Mouse (Mus musculus) forebrain, embryonic 12.5 days (tissue): Measurements from ENCODE around the gene Olfr521. TPM values are rescaled to one million over a fixed set of nuclear protein-coding genes. Genes with fewer than 3 reads are reported as not detected.
"Not testable (repeated sequence)": the region's sequence is repeated elsewhere in the genome, so short reads cannot be mapped to it uniquely, and the experiment has no call there.

Experiments
- ATAC-seq: fragments of 200-750 bp; cut with Nextera tagmentation; 2 replicates; pipeline ENCODE4 v1.8.0; 2017; ENCODE audit warnings: moderate TSS enrichment; ENCODE audit not compliant: low FRiP score
- H3K27ac ChIP-seq: fragments of 300-500 bp; sonication (generic); 2 replicates; pipeline ENCODE4 v1.5.1; 2016; ENCODE audit warnings: mild to moderate bottlenecking
- H3K27me3 ChIP-seq: fragments of 300-500 bp; sonication (generic); 2 replicates; pipeline ENCODE4 v1.6.1; 2016; ENCODE audit warnings: mild to moderate bottlenecking
- H3K36me3 ChIP-seq: fragments of 300-500 bp; sonication (generic); replicated peaks from 2 replicates; pipeline ENCODE4 v1.6.1; 2016; ENCODE audit warnings: mild to moderate bottlenecking
- H3K4me1 ChIP-seq: fragments of 300-500 bp; sonication (generic); 2 replicates; pipeline ENCODE4 v1.6.1; 2016
- H3K4me2 ChIP-seq: fragments of 300-500 bp; sonication (generic); 2 replicates; pipeline ENCODE4 v1.6.1; 2016; ENCODE audit warnings: mild to moderate bottlenecking, moderate library complexity
- H3K4me3 ChIP-seq: fragments of 300-500 bp; sonication (generic); replicated peaks from 2 replicates; pipeline ENCODE4 v1.5.1; 2016; ENCODE audit warnings: mild to moderate bottlenecking
- H3K9ac ChIP-seq: fragments of 300-500 bp; sonication (generic); 2 replicates; pipeline ENCODE4 v1.6.1; 2016; ENCODE audit warnings: mild to moderate bottlenecking
- H3K9me3 ChIP-seq: fragments of 300-500 bp; sonication (generic); 2 replicates; pipeline ENCODE4 v1.6.1; 2016
- WGBS: fragments of 180-500 bp; shearing (Covaris S2); methylation state at CpG from one replicate; pipeline ENCODE4 v1.1.7; 2016; 5-methylcytosine and 5-hydroxymethylcytosine counted together
- polyA plus RNA-seq: library from polyadenylated mRNA; unstranded; fragments of >200 nt; fragmentation: Nextera tagmentation; extraction: Ambion mirVana; gene quantifications from 2 replicates; pipeline ENCODE4 v1.2.1, GENCODE M21; 2016

The Olfr521 gene
- not detected in 2 replicates for polyA plus RNA-seq

DNA sequence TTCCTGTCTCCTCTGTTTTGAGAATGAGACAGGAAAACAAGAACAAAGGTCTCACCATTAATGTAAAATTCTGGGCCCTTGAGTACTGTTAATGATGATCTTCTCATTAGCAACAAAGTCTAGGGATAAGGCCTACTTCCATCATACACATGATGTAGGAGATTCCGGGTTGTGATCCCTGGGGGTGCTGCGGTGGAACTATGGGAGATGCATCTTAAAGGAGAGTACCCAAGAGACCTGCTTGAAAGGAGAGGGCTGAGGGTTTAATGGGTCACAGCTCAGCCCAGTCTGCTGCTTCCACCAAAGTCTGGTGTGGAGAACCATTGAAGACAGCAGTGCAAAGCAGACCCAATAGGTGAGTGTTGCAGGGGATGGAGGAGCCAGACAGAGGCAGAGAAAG is at the start of gene Olfr521:
Gene Olfr521, plus strand, starts transcription at position 301 of the 400 bp plus-strand sequence.
- no peak within 1 kb of the TSS for H3K27ac ChIP-seq

DNA sequence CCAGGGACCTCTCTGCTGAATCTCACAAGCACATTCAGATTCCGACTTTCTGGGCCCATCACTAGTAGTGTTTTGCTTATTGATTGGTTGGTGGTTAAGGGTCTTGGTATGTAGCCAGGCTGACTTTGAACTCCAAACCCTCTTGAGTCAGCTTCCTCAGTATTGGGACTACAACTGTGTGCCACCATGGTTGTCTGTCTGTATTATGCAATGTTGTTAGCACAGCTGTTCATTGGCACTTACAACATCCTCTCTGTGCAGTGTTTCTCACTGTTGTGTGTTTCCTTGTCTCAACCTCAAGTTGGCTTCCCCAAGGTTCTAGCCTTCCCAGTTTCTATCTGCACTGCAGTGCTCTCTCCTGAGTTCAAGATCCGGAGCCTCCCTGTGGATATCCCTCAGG is 46.8 kb upstream of the Olfr521 start:
- Histone ChIP-seq H3K4me1 (no peaks in the 10 kb centered on the region), H3K9me3 (no peaks in the 10 kb centered on the region), H3K27ac (no peak overlapping the region), H3K36me3 (no peaks in the 10 kb centered on the region), H3K4me3 (no peak overlapping the region), H3K4me2 (no peak overlapping the region), H3K9ac (no peak overlapping the region), H3K27me3 (no peaks in the 10 kb centered on the region)
- WGBS = 91% methylated on average over 2 of the region's 2 CpGs
- no peak for ATAC-seq

More for the DNA sequence above, at the start of gene Olfr521:
- Histone ChIP-seq H3K36me3 (no peaks in the 10 kb centered on the region), H3K4me1 (no peaks in the 10 kb centered on the region), H3K9ac (no peak within 1 kb of the TSS), H3K27me3 (no peaks in the 10 kb centered on the region), H3K9me3 (peaks cover 10% of the 10 kb centered on the region), H3K4me3 (no peak within 1 kb of the TSS), H3K4me2 (no peak within 1 kb of the TSS)
- ATAC-seq = no peak
- WGBS = 94% methylated on average over 2 of the region's 2 CpGs

DNA sequence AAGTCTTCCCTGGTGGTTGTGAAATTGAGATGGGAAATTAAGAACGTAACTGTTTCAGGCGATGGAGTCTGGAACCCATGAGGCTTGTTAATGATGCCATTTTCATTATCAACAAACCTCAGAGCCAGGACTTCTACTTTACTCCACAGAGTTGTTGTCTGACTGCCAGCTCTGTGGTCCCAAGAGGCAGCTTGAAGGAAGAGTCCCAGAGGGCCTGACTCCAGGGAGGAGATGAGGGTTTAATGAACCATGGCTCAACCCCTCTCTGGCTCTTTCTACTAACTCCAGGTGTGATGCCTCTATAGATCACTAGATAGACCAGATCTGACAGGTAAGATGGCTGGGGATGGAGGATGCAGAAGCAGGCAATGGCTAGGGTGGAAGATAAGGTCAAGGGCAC is 33.3 kb upstream of the Olfr521 start, which contains the start of gene Olfr520:
Gene Olfr520, plus strand, starts transcription at position 301 of the 400 bp plus-strand sequence.
- Histone ChIP-seq H3K4me1 (no peaks in the 10 kb centered on the region), H3K36me3 (no peaks in the 10 kb centered on the region), H3K4me3 (no peak within 1 kb of the TSS), H3K4me2 (no peak within 1 kb of the TSS), H3K9me3 (no peaks in the 10 kb centered on the region), H3K9ac (no peak within 1 kb of the TSS), H3K27me3 (no peaks in the 10 kb centered on the region), H3K27ac (no peak within 1 kb of the TSS)
- WGBS = 93% methylated on average over 2 of the region's 2 CpGs
- no peak for ATAC-seq

DNA sequence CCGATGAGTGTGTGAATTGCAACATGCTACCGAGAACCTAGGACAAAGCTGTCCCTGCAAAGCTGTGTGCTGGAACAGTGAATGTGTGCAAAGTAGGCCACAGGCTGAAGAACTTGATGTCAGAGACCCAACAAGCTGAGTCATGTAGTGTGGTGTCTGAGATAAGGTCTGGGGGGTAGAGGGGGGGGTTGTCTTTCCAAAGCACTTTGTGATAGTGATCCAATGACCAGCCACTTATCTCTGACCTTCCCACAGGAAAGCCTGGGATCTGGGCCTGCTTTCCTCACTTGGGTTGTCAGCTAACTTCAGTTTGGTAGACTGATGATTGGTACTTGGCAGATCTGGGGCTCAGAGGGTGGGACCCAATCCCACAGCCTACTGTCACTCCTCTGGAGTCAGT is 28.7 kb upstream of the Olfr521 start:
- 90% methylated on average over 2 of the region's 2 CpGs for WGBS
- no peak overlapping the region for H3K4me3 ChIP-seq

DNA sequence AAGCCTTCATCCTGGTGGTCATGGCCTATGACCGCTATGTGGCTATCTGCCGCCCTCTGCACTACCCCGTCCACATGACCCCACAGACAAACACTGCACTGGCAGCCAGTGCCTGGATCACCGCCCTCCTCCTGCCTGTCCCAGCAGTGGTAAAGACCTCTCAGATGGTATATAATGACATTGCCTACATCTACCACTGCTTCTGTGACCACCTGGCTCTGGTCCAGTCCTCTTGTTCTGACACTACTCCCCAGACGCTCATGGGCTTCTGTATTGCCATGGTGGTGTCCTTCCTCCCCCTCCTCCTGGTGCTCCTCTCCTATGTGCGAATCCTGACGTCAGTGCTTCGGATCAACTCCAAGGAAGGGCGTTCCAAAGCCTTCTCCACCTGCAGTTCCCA is 27.8 kb upstream of the Olfr521 start:
- WGBS = 93% methylated on average over 9 of the region's 9 CpGs
- not testable (repeated sequence) for H3K9me3 ChIP-seq, H3K36me3 ChIP-seq, H3K9ac ChIP-seq, H3K27me3 ChIP-seq, ATAC-seq, H3K4me2 ChIP-seq, H3K27ac ChIP-seq, H3K4me1 ChIP-seq, H3K4me3 ChIP-seq

More for the DNA sequence above, 28.7 kb upstream of the Olfr521 start:
- H3K36me3 ChIP-seq = no peaks in the 10 kb centered on the region
- H3K4me1 ChIP-seq = peaks cover 5% of the 10 kb centered on the region; the same call in 1 of the 2 replicates
- H3K9ac ChIP-seq = no peak overlapping the region
- no peaks in the 10 kb centered on the region for H3K9me3 ChIP-seq
- H3K27me3 ChIP-seq = no peaks in the 10 kb centered on the region
- no peak overlapping the region for H3K27ac ChIP-seq
- H3K4me2 ChIP-seq = no peak overlapping the region
- ATAC-seq = no peak

DNA sequence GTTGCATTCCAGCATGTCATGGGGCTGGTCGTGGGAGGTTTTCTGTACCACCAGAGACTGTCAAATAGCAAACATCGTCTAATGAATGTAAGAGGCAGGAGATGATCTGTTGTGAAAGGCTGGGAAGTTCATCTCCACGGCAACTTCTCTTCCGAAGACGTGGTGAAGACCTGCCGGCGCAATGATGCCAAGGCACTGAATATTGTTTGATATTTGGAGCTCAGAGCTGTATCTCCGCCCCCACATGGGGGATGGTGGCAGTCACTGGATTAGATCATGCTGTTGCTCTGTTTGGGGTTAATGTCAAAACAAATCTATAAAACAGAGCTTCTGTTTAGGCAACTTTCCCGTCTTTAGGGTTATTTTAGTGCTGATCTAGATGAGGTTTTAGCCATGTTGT is 24.0 kb upstream of the Olfr521 start:
- ATAC-seq = no peak
- Histone ChIP-seq H3K27me3 (no peaks in the 10 kb centered on the region), H3K9ac (no peak overlapping the region), H3K9me3 (no peaks in the 10 kb centered on the region), H3K36me3 (no peaks in the 10 kb centered on the region), H3K4me2 (no peak overlapping the region), H3K4me3 (no peak overlapping the region), H3K27ac (no peak overlapping the region), H3K4me1 (peaks cover 5% of the 10 kb centered on the region; the same call in 1 of the 2 replicates)
- 48% methylated on average over 9 of the region's 9 CpGs for WGBS

DNA sequence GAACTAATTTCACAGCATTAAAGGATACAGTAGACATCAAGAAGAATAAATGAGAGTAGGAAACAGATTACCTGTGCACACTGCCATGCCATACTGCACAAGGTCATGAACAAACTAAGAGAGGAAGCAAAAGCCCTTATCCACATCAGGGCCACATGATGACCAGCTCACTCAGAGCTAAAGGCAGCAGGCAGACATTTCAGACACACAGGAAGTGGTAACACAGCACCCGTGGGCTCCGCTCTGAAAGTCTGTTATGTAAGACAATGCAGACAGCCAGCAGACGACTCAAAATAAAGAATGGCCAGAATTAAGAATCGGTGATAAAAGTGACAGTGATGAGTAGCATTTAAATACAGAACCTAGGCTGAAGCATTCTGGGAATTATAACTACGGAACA is 18.1 kb downstream of the Olfr521 start:
- Histone ChIP-seq H3K9me3 (0 out of 2 replicates have a peak, but pooled peaks cover 4% of the 10 kb centered on the region), H3K27me3 (no peaks in the 10 kb centered on the region), H3K4me3 (no peak overlapping the region), H3K4me1 (no peaks in the 10 kb centered on the region), H3K36me3 (no peaks in the 10 kb centered on the region), H3K9ac (no peak overlapping the region), H3K4me2 (no peak overlapping the region), H3K27ac (no peak overlapping the region)
- ATAC-seq = no peak
- 82% methylated on average over 5 of the region's 5 CpGs for WGBS

DNA sequence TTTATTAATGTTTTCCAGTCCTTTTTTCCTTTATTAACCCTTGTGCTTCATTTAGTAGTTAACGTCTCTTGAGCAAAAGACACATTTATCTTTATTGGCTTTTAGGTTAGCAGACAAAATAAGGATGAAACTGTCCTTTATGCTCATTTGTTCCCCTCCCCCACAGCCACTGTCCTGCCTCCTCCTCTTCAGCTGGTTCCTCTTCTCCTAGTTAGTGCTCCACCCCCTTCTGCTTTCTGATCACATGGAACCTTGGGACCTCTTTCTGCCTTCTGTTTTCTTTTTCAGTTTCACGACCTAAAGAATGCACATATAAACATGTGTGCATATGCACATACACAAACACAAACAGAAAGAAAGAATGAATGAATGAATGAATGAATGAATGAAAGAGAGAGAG is 18.6 kb downstream of the Olfr521 start:
- Histone ChIP-seq H3K4me1 (no peaks in the 10 kb centered on the region; the same call in 1 of the 2 replicates), H3K9ac (no peak overlapping the region), H3K36me3 (no peaks in the 10 kb centered on the region), H3K27me3 (no peaks in the 10 kb centered on the region), H3K9me3 (0 out of 2 replicates have a peak, but pooled peaks cover 4% of the 10 kb centered on the region), H3K4me2 (no peak overlapping the region), H3K27ac (no peak overlapping the region), H3K4me3 (no peak overlapping the region)
- no peak for ATAC-seq
- 78% methylated on average over 2 of the region's 2 CpGs for WGBS

DNA sequence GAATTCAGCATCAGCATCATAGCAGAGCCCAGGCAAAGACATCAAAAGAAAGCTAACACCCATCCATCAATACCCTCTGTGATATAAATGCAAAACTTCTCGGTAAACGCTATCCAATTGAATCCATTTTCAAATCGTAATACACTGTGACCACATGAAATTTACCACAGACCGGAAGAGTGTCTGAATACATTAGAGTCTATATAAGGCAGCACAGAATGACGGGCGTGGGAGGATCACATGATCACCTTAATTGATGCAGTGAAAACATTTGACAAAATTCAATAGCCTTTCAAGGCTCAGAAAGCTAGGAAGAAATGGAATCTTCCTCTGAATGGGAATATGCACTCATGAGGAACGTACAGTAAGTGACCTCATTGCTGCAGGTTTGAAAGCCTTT is 20.1 kb downstream of the Olfr521 start:
- 87% methylated on average over 7 of the region's 7 CpGs for WGBS

DNA sequence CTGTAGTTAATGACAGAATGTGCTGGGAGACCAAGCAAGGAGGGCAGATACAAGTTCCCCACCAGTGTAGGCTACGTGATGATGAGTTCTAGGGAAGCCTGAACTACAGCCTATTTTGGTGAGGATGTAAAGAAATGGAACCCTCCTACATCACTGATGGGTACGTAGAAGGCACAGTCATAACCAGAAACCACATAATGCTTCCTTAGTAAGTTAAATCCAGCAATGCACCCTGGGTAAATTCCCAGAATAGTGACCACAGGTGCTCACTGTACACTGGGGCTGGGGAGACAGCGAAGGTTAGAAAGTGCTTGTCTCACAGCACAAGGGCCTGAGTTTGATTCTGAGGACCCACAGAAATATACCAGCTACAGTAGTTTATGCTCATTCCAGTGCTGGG is 22.2 kb downstream of the Olfr521 start:
- Histone ChIP-seq H3K36me3 (no peaks in the 10 kb centered on the region), H3K4me3 (no peak overlapping the region)

More for the DNA sequence above, 20.1 kb downstream of the Olfr521 start:
- Histone ChIP-seq H3K36me3 (no peaks in the 10 kb centered on the region), H3K9ac (no peak overlapping the region), H3K27me3 (no peaks in the 10 kb centered on the region), H3K4me2 (no peak overlapping the region), H3K4me3 (no peak overlapping the region), H3K27ac (no peak overlapping the region), H3K9me3 (0 out of 2 replicates have a peak, but pooled peaks cover 4% of the 10 kb centered on the region), H3K4me1 (peaks cover 10% of the 10 kb centered on the region)
- no peak for ATAC-seq

DNA sequence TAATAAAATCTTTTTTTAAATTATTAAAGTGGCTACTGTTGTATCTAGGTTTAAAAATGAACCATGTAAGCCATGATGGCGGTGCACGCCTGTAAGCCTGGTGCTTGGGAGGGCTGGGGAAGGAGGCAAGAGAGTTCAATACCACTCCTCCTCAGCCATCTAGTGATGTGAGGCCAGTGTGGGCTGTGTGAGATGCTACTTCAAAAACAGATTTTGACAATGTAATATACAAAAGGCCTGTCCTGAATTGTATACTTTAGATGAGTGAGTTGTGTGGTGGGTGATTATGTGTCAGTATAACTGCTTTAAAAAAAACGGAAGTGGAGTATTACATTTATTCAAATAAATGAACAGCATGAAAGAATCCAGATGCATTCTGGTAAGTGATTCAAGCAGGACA is 23.5 kb downstream of the Olfr521 start:
- Histone ChIP-seq H3K27ac (no peak overlapping the region), H3K9ac (no peak overlapping the region), H3K27me3 (no peaks in the 10 kb centered on the region), H3K4me2 (no peak overlapping the region), H3K4me1 (peaks cover 10% of the 10 kb centered on the region), H3K36me3 (no peaks in the 10 kb centered on the region), H3K9me3 (no peaks in the 10 kb centered on the region), H3K4me3 (no peak overlapping the region)
- ATAC-seq = no peak
- 73% methylated on average over 3 of the region's 3 CpGs for WGBS

More for the DNA sequence above, 22.2 kb downstream of the Olfr521 start:
- Histone ChIP-seq H3K27ac (no peak overlapping the region), H3K9ac (no peak overlapping the region), H3K27me3 (no peaks in the 10 kb centered on the region), H3K9me3 (no peaks in the 10 kb centered on the region), H3K4me1 (peaks cover 10% of the 10 kb centered on the region), H3K4me2 (no peak overlapping the region)
- ATAC-seq = no peak
- 86% methylated on average over 3 of the region's 3 CpGs for WGBS

DNA sequence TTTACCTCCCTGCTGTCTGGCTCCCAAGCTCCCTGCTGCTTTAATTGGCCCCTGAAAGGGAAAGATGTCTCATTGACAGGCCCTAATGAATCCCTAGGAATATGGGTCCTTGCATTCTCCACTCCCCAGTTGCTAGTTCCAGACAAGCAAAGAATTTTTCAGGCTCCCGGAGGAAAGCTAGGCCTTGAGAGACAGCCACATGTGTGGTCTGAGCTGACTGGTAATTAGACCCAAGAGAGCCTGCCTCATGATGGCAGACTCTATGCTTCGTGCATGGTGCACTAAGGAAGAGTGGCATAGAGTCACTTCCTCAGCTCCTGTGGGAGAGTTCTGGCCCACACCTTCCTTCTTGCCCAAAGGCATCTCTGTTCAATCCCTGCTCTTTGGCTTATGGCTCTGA is 24.6 kb downstream of the Olfr521 start:
- no peak overlapping the region for H3K4me3 ChIP-seq
- H3K9ac ChIP-seq = no peak overlapping the region
- H3K4me1 ChIP-seq = peaks cover 10% of the 10 kb centered on the region
- H3K27me3 ChIP-seq = no peaks in the 10 kb centered on the region
- H3K9me3 ChIP-seq = no peaks in the 10 kb centered on the region
- H3K36me3 ChIP-seq = no peaks in the 10 kb centered on the region
- H3K27ac ChIP-seq = no peak overlapping the region
- no peak overlapping the region for H3K4me2 ChIP-seq
- 42% methylated on average over 2 of the region's 2 CpGs for WGBS
- ATAC-seq = no peak

DNA sequence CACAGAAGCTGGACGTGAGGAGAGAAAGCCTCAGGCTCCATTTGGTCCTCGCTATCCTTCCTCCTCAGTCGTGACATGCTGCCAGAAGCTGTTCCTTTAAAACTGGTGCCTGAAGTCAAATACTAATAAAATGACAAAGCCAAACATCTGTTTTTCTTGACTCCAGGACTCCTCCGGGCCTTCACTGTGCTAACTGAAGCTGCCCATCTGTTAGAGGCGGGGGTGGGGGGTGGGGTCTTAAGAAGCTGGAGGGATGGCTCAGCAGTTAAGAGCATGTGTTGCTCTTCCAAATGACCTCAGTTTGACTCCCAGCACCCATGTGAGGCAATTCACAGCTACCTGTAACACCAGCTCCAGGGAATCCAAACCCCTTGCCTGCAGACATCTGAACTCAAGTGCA is 25.3 kb downstream of the Olfr521 start:
- Histone ChIP-seq H3K9me3 (no peaks in the 10 kb centered on the region), H3K27me3 (no peaks in the 10 kb centered on the region), H3K4me2 (no peak overlapping the region), H3K27ac (no peak overlapping the region), H3K9ac (no peak overlapping the region), H3K4me1 (peaks cover 10% of the 10 kb centered on the region), H3K36me3 (no peaks in the 10 kb centered on the region), H3K4me3 (no peak overlapping the region)
- 75% methylated on average over 5 of the region's 5 CpGs for WGBS
- no peak for ATAC-seq
